Mouse (Mus musculus) spleen, postnatal 36 days (tissue): ENCODE measurements around the gene St8sia1.

Source experiments
- DNase-seq, 2 experiments: peaks; one replicate each; pipeline ENCODE4 v3.0.0; 2022; ENCODE audit warnings: low spot score in 2 of 2, mixed read lengths in 1 of 2

The St8sia1 gene

GRCm38 (mm10) chr6:142863881-142864280 is 100.4 kb downstream of the St8sia1 start:
- DNase-seq = no peak

GRCm38 (mm10) chr6:142862265-142862664 is 102.0 kb downstream of the St8sia1 start:
- DNase-seq = no peak

DNA sequence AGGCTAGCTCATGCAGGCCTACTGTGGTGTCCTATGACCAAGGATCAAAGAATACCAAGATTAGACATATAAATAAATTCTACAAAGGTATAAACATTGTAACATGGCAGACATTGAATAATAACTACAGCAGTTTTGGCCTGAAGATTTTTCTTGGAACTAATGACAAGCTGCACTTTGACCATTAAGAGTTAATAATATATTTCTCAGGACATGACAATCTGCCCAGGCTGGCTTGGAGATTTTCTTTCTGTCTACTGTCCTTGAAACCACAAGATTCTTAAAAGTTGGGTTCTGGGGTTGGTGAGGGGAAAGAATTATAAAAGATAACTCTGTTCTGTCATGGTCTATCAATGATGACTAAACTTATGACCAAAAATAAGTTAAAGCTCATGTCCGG is 103.9 kb downstream of the St8sia1 start:
- DNase-seq = no peak

GRCm38 (mm10) chr6:142859946-142860345 is 104.3 kb downstream of the St8sia1 start:
- no peak for DNase-seq

GRCm38 (mm10) chr6:142858937-142859336 is 105.3 kb downstream of the St8sia1 start:
- DNase-seq = no peak

- DNase-seq = no peak
Observed at GRCm38 (mm10) chr6:142856258-142856874, 107.9 kb downstream of the St8sia1 start.

DNA sequence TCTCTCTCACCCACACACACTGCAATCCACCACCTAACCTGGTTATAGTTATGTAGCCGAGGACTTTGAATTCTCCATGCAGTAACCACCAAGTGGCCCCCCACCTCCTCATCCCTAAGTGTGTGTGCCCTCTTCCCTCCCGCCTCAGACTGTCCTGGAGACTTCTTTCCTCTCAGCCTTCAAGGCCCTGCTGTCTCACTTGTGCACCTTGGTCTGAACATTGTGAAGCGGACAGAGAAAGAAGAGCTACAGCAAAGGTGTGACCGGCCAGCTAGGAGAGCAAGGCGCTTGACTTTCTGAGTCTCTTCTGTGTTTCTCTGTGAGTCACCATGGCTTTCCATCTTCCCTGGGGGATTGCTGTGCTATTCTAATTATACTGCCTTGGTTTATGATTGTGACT is 108.5 kb downstream of the St8sia1 start:
- no peak for DNase-seq

GRCm38 (mm10) chr6:142852419-142853377 is 111.6 kb downstream of the St8sia1 start:
- no peak for DNase-seq

GRCm38 (mm10) chr6:142850436-142850835 is 113.8 kb downstream of the St8sia1 start:
- DNase-seq = no peak

- no peak for DNase-seq
Observed at GRCm38 (mm10) chr6:142849326-142849725, 114.9 kb downstream of the St8sia1 start.

DNA sequence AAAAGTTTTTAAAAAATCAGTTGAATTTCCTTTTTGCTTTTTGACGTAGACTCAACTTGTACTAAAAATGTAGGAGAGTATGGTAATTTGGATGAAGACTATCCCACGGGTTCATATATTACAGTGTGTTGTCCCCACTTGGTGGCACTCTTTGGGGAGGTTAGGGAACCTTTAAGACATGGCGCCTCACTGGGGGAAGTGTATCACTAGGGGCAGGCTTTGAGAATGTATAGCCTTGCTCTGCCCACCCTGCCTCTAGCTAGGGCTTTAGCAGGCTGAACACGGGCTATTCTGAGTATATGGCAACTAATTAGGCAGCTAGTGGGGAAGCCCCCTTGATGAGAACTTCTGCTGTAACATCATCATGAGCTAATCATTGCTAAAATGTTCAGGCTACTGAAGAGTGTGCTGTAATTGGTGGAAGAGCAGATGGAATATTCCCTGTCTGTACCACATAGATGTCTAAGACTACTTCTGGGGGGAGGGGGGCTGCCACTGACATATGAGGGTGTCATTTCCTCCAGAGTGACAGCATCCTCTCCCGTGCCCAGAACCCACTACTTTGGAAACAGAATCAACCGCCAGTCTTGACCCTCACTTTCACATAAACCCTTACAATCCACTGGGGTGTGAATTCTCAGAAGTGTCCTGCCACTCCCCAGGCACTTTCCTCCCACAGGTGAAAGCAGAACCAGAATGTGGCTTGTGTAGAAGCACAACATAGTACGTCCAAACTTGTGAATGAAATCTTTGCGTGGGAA is 116.2 kb downstream of the St8sia1 start:
- no peak for DNase-seq

DNA sequence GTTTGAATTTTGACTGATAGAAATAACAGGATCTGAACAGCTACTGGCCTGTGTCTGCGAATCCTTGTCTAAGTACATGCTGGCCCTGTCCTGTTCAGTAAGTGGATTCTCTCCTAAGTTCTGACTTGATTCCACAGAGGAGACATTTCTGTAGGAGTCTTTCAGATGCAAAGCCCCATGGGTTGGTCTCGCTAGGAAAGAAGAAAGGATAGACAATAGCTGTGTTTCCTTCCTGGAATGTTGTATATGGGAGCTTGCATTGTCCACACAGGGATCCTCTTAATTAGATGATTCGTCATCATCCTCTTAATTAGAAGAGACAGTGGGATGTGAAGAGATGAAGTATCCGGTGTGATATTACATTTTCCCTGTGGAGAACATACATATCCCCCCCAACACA is 117.4 kb downstream of the St8sia1 start:
- DNase-seq = no peak

GRCm38 (mm10) chr6:142845066-142845465 is 119.2 kb downstream of the St8sia1 start:
- no peak for DNase-seq

DNA sequence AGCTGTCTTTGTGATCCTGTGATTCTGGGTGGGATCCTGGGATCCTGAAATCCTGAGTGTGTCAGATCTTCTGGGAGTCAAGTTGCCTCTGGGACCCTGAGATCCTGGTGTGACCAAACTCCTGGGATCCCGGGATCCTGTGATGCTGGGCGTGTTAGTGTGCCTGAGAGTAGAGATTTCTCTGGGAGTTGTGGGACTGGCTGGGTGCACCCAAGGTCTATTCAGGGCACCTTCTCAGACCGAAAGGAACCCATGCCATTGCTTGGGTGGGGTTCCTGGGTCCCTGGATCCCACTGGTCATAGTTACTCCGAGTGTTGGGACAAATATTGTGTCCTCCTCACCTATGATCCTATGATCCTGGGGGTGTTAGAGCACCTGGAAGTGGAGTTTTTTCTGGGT is 120.2 kb downstream of the St8sia1 start:
- no peak for DNase-seq

DNA sequence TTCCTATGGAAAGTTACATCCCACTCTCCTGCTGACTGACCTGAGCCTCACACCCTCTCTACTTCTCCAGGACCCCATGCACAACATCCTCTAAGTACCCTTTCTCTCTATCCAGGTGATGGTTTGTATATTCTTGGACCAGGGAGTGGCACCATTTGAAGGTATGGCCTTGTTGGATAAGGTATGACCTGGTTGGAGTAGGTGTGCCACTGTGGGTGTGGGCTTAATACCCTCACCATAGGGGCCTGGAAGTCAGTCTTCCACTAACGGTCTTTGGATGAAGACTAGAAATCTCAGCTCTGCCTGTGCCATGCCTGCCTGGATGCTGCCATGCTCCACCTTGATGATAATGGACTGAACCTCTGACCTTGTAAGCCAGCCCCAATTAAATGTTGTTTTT is 125.8 kb downstream of the St8sia1 start:
- DNase-seq = no peak

GRCm38 (mm10) chr6:142837326-142837725 is 126.9 kb downstream of the St8sia1 start:
- DNase-seq = no peak

DNA sequence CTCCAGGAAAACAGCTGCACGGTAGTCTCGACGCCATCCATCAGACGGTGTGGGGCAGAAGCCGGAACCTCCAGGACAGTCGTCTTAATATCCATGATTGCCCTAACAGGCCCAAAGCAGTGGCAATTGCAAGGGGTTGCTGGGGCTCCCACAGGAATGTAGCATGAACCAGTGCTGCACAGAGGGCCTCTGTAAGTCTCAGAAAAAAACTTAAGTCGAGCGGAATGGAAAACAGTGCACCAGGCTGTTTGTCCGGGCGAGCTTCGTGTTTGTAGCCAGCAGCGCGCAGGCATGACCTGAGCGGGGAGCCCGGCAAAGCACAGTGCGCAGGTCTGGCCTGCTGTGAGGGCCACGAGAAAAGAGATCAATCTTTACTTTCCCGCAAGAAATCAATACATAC is 128.5 kb downstream of the St8sia1 start:
- DNase-seq = no peak

DNA sequence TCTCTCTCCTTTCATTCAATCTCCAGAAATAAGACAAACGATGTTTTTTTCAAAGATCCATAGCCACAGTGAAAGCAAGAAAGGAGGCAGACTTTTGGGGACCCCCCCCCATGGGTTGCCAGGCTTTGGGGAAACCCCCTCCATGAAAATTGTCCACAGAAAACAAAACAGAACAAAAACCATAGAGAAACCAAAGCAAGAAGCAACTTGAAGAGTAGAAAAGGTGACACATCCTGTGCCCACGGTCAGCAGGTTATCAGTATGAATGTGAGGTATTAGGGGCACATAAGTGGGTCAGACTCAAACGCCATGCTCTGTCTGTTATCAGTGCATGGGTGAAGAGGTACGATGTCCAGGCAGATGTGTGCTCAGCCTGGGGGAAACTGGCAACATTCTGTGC is 129.3 kb downstream of the St8sia1 start:
- DNase-seq = no peak

- DNase-seq = no peak
Observed at GRCm38 (mm10) chr6:142831706-142832105, 132.5 kb downstream of the St8sia1 start.

- peak; percentile 14 to 19 for DNase-seq
Observed at GRCm38 (mm10) chr6:142831243-142831642, 133.0 kb downstream of the St8sia1 start.

- no peak for DNase-seq
Observed at GRCm38 (mm10) chr6:142830221-142830620, 134.0 kb downstream of the St8sia1 start.

- DNase-seq = no peak
Observed at GRCm38 (mm10) chr6:142825449-142825848, 138.8 kb downstream of the St8sia1 start.
